Mouse (Mus musculus) bone marrow macrophage, adult 2 months (primary cell): ENCODE results near the gene Allc. TPM values are rescaled to one million over a fixed set of nuclear protein-coding genes. Genes with fewer than 3 reads are reported as not detected.

Source experiments
- H3K27ac ChIP-seq: 2 replicates; pipeline ENCODE4 v1.5.1; 2012; ENCODE audit warnings: low read depth, low read length; ENCODE audit not compliant: insufficient read depth
- H3K4me1 ChIP-seq: 2 replicates; pipeline ENCODE4 v1.6.1; 2012; ENCODE audit warnings: low read length; ENCODE audit not compliant: control insufficient read depth, insufficient read depth
- H3K4me3 ChIP-seq: 2 replicates; pipeline ENCODE4 v1.5.1; 2012; ENCODE audit warnings: mild to moderate bottlenecking, low read length, moderate library complexity; ENCODE audit not compliant: insufficient read depth
- CTCF ChIP-seq: IDR thresholded peaks from 2 replicates; pipeline ENCODE4 v1.5.1; 2012; ENCODE audit warnings: low read depth, mild to moderate bottlenecking, low read length, moderate library complexity
- POLR2A ChIP-seq: IDR thresholded peaks from 2 replicates; pipeline ENCODE4 v1.6.1; 2012; ENCODE audit warnings: mild to moderate bottlenecking, low read depth, low read length, borderline replicate concordance
- polyA plus RNA-seq: library from polyadenylated mRNA; stranded (reverse); fragments of >200 nt; gene quantifications from 2 replicates; pipeline ENCODE4 v1.2.4, GENCODE M21; 2012; ENCODE audit not compliant: missing spikeins, insufficient read depth, insufficient read length

Gene Allc
- polyA plus RNA-seq, 1 experiment = not detected

- peak; percentile 79 for TF ChIP-seq CTCF
- TF ChIP-seq POLR2A = no peak
- H3K4me3 ChIP-seq = no peak overlapping the region
Observed at GRCm38 (mm10) chr12:28589090-28589868, 7.0 kb upstream of the Allc start.

GRCm38 (mm10) chr12:28587949-28588348, 5.6 kb upstream of the Allc start:
- Histone ChIP-seq H3K27ac (no peak overlapping the region), H3K4me3 (no peak overlapping the region), H3K4me1 (no peaks in the 10 kb centered on the region)
- no peak for TF ChIP-seq POLR2A
- TF ChIP-seq CTCF = no peak

More at GRCm38 (mm10) chr12:28589090-28589868, 7.0 kb upstream of the Allc start:
- no peak overlapping the region for H3K27ac ChIP-seq
- no peaks in the 10 kb centered on the region for H3K4me1 ChIP-seq

DNA sequence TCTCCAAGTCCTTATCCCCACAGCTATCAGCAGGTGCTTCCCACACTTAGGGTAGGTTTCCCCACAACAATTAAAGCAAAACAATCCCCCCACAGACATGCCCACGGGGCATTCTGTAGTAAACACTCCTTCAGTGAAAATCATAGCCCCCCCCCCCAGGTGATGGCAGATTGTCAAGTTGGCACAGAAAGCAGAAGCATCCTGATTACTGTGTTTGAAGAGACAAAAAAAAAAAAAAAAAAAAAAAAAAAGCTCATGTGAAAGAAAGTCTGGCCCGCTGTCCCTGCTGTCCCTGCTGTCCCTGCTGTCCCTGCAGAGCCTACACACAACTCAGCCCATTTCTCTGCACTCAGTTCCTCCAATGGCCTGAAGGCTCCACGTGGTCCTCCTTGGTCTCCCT, 1.7 kb upstream of the Allc start:
- H3K4me3 ChIP-seq = no peak overlapping the region
- no peak for TF ChIP-seq CTCF
- no peak for TF ChIP-seq POLR2A

DNA sequence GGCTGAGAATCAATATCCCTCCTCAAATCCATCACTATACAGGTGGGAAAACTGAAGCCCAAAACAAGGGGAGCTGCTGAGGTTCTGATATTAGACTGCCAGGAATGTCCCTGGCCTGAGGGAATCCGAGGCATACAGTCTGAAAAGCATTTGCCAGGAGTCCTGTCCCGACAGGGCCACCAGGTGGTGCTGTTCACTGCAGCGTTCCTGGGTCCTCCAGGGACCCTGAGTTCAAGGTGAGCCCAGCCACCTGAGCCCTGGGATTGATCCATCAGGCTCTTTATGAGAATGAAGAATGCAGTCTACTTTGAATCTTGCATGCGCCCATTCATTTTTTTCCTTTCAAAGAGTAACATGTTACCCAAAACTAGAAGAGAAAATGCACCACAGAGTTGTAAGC, 3.2 kb downstream of the Allc start:
- Histone ChIP-seq H3K27ac (no peak overlapping the region), H3K4me3 (no peak overlapping the region), H3K4me1 (no peaks in the 10 kb centered on the region)
- TF ChIP-seq CTCF (peak; percentile 48), POLR2A (no peak)

More for the DNA sequence above, 1.7 kb upstream of the Allc start:
- H3K27ac ChIP-seq = no peak overlapping the region
- H3K4me1 ChIP-seq = no peaks in the 10 kb centered on the region

DNA sequence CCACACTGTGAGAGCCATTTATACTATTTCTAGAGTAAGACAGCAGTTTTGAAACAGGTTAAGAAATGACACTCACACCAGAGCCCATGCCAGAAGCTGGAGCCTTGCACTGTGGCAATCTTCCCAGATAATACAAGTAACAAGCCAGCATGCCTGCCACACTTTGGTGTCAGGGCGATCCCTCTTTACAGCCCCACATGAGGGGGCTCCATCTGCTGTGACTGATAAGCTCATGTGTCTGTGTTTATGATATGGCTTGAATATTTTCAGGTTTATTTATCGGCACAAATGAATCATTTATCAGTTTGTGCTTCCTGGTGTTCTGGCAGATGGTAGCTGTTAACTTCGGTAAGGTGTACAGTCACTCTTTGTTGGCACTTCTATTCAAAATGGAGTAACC, 4.2 kb downstream of the Allc start:
- H3K27ac ChIP-seq = no peak overlapping the region
- H3K4me1 ChIP-seq = no peaks in the 10 kb centered on the region
- no peak overlapping the region for H3K4me3 ChIP-seq
- TF ChIP-seq POLR2A (no peak), CTCF (no peak)

DNA sequence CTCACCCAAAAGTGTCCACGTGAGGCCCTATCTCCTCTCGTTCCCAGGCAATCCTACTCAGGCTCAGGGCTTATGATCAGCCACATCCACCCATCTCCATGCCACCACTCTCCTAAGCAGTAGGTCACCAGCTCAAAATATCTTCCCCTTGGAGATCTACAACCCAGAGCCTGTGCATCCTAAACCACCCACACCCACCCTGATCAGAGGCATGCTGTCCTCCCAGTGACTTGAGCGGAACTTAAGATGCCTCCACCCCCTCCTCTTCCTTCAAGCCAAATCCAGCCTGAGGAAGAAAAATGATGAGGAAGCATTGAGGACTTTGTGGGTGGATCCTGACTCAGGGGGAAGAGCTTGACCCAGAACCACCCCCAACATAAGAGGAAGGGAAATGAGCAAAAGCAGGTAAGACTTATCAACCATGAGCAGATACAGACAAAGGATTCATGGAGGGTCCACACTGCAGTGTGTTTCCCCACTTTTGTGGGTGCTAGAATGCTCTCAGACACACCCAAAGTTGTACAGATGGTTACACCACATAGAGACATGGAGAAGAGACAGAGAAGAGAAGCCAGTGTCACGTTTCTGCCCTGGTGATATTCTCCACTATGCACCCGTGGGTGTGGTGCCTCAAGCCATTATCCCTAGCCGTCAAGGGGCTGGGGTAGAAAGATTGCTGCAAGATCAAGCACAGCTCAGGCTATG, 6.8 kb downstream of the Allc start:
- no peaks in the 10 kb centered on the region for H3K4me1 ChIP-seq
- no peak overlapping the region for H3K27ac ChIP-seq
- TF ChIP-seq CTCF = no peak
- TF ChIP-seq POLR2A = no peak
- H3K4me3 ChIP-seq = no peak overlapping the region

- Histone ChIP-seq H3K27ac (no peak overlapping the region), H3K4me1 (no peaks in the 10 kb centered on the region), H3K4me3 (no peak overlapping the region)
- no peak for TF ChIP-seq CTCF
- no peak for TF ChIP-seq POLR2A
Observed at GRCm38 (mm10) chr12:28572241-28572640, 10.1 kb downstream of the Allc start.

GRCm38 (mm10) chr12:28552299-28552698, 30.0 kb downstream of the Allc start, which contains the start of gene Dcdc2c:
TSS of gene Dcdc2c (minus strand) at chr12:28552399.
- no peak within 1 kb of the TSS for H3K4me3 ChIP-seq
- TF ChIP-seq CTCF (no peak), POLR2A (no peak)

DNA sequence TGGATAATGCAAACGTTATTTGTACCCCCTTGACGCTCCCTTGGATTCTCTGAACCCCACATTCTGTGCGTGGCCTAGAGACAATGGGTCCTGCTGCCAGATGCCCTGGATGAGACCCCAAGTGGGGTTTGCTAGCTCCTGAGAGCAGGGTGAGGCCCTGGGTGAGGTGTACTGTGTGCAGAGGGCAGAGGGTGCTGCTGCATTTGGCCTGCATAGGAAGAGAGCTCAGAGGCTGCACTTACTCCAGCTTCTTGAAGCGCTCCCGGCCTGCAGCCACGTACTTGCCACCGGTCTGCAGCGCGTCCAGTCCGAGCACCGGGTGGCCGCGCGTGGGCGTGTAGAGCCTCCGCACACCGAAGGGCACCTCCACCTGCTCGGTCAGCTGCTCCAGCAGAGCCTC, 30.5 kb downstream of the Allc start:
- Histone ChIP-seq H3K27ac (no peak overlapping the region), H3K4me1 (no peaks in the 10 kb centered on the region), H3K4me3 (no peak overlapping the region)
- TF ChIP-seq POLR2A (no peak), CTCF (no peak)

More at GRCm38 (mm10) chr12:28552299-28552698, 30.0 kb downstream of the Allc start, which contains the start of gene Dcdc2c:
- H3K27ac ChIP-seq = no peak within 1 kb of the TSS
- no peaks in the 10 kb centered on the region for H3K4me1 ChIP-seq

DNA sequence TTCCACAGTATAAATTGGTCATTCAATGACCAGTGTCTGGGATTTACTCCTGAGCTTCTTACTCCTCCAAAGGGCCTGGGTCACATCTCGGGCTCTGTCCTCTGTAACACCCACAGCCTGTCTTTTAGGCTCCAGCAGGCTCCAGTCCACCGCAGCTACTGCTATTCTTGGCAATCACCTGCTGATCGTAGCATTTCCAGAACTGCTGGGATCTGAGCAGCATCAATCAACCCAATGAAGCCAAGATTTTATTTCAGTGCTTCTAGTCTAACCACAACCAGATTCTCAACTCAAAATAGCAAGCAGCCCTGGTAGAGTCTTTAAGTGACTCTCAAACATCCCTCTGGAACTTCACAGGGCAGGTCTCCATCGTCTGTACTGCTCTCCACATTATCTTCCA, 33.4 kb downstream of the Allc start:
- no peak overlapping the region for H3K4me3 ChIP-seq
- no peak overlapping the region for H3K27ac ChIP-seq
- TF ChIP-seq CTCF (no peak), POLR2A (no peak)
- no peaks in the 10 kb centered on the region for H3K4me1 ChIP-seq
